Mouse (Mus musculus) hindbrain, embryonic 16.5 days (tissue): ENCODE data around the gene Med11. TPM values are rescaled to one million over a fixed set of nuclear protein-coding genes. Genes with fewer than 3 reads are reported as not detected.
"Not testable (repeated sequence)": the region's sequence is repeated elsewhere in the genome, so short reads cannot be mapped to it uniquely, and the experiment has no call there.

Experiments used
- ATAC-seq: fragments of 200-750 bp; cut with Nextera tagmentation; 2 replicates; pipeline ENCODE4 v1.8.0; 2017; ENCODE audit warnings: moderate TSS enrichment, moderate library complexity
- H3K27ac ChIP-seq: fragments of 300-500 bp; sonication (generic); 2 replicates; pipeline ENCODE4 v1.5.1; 2014; ENCODE audit warnings: low read depth, mild to moderate bottlenecking, control low read depth, low read length, moderate library complexity
- H3K27me3 ChIP-seq: fragments of 300-500 bp; sonication (generic); replicated peaks from 2 replicates; pipeline ENCODE4 v1.6.1; 2014; ENCODE audit warnings: low read length; ENCODE audit not compliant: control insufficient read depth, insufficient read depth
- H3K36me3 ChIP-seq: fragments of 300-500 bp; sonication (generic); 2 replicates; pipeline ENCODE4 v1.6.1; 2014; ENCODE audit warnings: mild to moderate bottlenecking, low read length, moderate library complexity, mixed read lengths; ENCODE audit not compliant: control insufficient read depth, insufficient read depth
- H3K4me1 ChIP-seq: fragments of 300-500 bp; sonication (generic); 2 replicates; pipeline ENCODE4 v1.6.1; 2014; ENCODE audit warnings: low read depth, low read length; ENCODE audit not compliant: control insufficient read depth, insufficient read depth
- H3K4me2 ChIP-seq: fragments of 300-500 bp; sonication (generic); 2 replicates; pipeline ENCODE4 v1.6.1; 2014; ENCODE audit warnings: mild to moderate bottlenecking, low read length, control low read depth, moderate library complexity
- H3K4me3 ChIP-seq: fragments of 300-500 bp; sonication (generic); 2 replicates; pipeline ENCODE4 v1.5.1; 2014; ENCODE audit warnings: mild to moderate bottlenecking, low read length, control low read depth, moderate library complexity
- H3K9ac ChIP-seq: fragments of 300-500 bp; sonication (generic); 2 replicates; pipeline ENCODE4 v1.6.1; 2014; ENCODE audit warnings: low read depth, mild to moderate bottlenecking, control low read depth, low read length, moderate library complexity
- H3K9me3 ChIP-seq: fragments of 300-500 bp; sonication (generic); 2 replicates; pipeline ENCODE4 v1.6.1; 2014; ENCODE audit warnings: mild to moderate bottlenecking, low read length, moderate library complexity; ENCODE audit not compliant: control insufficient read depth
- WGBS: fragments of 180-500 bp; shearing (Covaris S2); extraction: QIAGEN DNeasy Blood & Tissue Kit; methylation state at CpG from one replicate; pipeline ENCODE4 v1.1.7; 2014; 5-methylcytosine and 5-hydroxymethylcytosine counted together
- polyA plus RNA-seq: library from polyadenylated mRNA; unstranded; fragments of >200 nt; fragmentation: Nextera tagmentation; extraction: Ambion mirVana; gene quantifications from 2 replicates; pipeline ENCODE4 v1.2.1, GENCODE M21; 2015

Gene Med11
- polyA plus RNA-seq, 1 experiment from 2014 or later: 46.3 TPM

GRCm38 (mm10) chr11:70463970-70464369, 12.3 kb downstream of the Med11 start:
- Histone ChIP-seq H3K27me3 (peaks cover 9% of the 10 kb centered on the region; the same call in 1 of the 2 replicates), H3K36me3 (no peaks in the 10 kb centered on the region), H3K4me1 (peaks cover 10% of the 10 kb centered on the region), H3K4me2 (no peak overlapping the region), H3K9me3 (no peaks in the 10 kb centered on the region), H3K27ac (no peak overlapping the region), H3K4me3 (no peak overlapping the region), H3K9ac (no peak overlapping the region)
- ATAC-seq: no peak
- WGBS: 79% methylated on average over 5 of the region's 5 CpGs

GRCm38 (mm10) chr11:70465211-70465610, 13.5 kb downstream of the Med11 start:
- Histone ChIP-seq H3K4me3 (peak overlapping the region; percentile 2; the same call in 1 of the 2 replicates), H3K4me1 (0 out of 2 replicates have a peak, but pooled peaks cover 5% of the 10 kb centered on the region), H3K9ac (peak overlapping the region; percentile 15; the same call in 1 of the 2 replicates), H3K4me2 (peak overlapping the region; percentile 58), H3K36me3 (no peaks in the 10 kb centered on the region), H3K27me3 (peaks cover 6% of the 10 kb centered on the region; the same call in 1 of the 2 replicates), H3K9me3 (no peaks in the 10 kb centered on the region), H3K27ac (no peak overlapping the region)
- ATAC-seq: no peak
- WGBS: 25% methylated on average over 16 of the region's 16 CpGs

- Histone ChIP-seq H3K36me3 (no peaks in the 10 kb centered on the region), H3K4me3 (peak overlapping the region; percentile 25), H3K4me2 (peak overlapping the region; percentile 58), H3K9me3 (no peaks in the 10 kb centered on the region), H3K27ac (no peak overlapping the region), H3K27me3 (peaks cover 4% of the 10 kb centered on the region; the same call in 1 of the 2 replicates), H3K9ac (peak overlapping the region; percentile 15), H3K4me1 (0 out of 2 replicates have a peak, but pooled peaks cover 5% of the 10 kb centered on the region)
- ATAC-seq: no peak
- 11% methylated on average over 23 of the region's 23 CpGs for WGBS
These were observed 14.1 kb downstream of the Med11 start for GRCm38 (mm10) chr11:70465824-70466223.

GRCm38 (mm10) chr11:70467902-70468619, 16.3 kb downstream of the Med11 start:
- Histone ChIP-seq H3K36me3 (no peaks in the 10 kb centered on the region), H3K4me3 (no peak overlapping the region), H3K9ac (no peak overlapping the region), H3K27ac (no peak overlapping the region), H3K9me3 (no peaks in the 10 kb centered on the region), H3K4me2 (no peak overlapping the region), H3K27me3 (no peaks in the 10 kb centered on the region; the same call in 1 of the 2 replicates), H3K4me1 (0 out of 2 replicates have a peak, but pooled peaks cover 5% of the 10 kb centered on the region)
- WGBS: 83% methylated on average over 5 of the region's 5 CpGs
- ATAC-seq: no peak

- H3K36me3 ChIP-seq: no peaks in the 10 kb centered on the region
- no peak for ATAC-seq
- H3K4me2 ChIP-seq: no peak overlapping the region
These were observed 18.0 kb downstream of the Med11 start for GRCm38 (mm10) chr11:70469764-70470163.

GRCm38 (mm10) chr11:70472716-70473115, 21.0 kb downstream of the Med11 start:
- H3K27me3 ChIP-seq: no peaks in the 10 kb centered on the region

More at GRCm38 (mm10) chr11:70469764-70470163, 18.0 kb downstream of the Med11 start:
- Histone ChIP-seq H3K4me1 (0 out of 2 replicates have a peak, but pooled peaks cover 5% of the 10 kb centered on the region), H3K27ac (no peak overlapping the region), H3K9me3 (no peaks in the 10 kb centered on the region), H3K4me3 (no peak overlapping the region), H3K9ac (no peak overlapping the region), H3K27me3 (no peaks in the 10 kb centered on the region; the same call in 1 of the 2 replicates)
- 88% methylated on average over 3 of the region's 3 CpGs for WGBS

GRCm38 (mm10) chr11:70473291-70473690, 21.6 kb downstream of the Med11 start:
- H3K9me3 ChIP-seq, H3K36me3 ChIP-seq, H3K27me3 ChIP-seq, H3K9ac ChIP-seq, H3K27ac ChIP-seq, H3K4me2 ChIP-seq, ATAC-seq, H3K4me3 ChIP-seq, H3K4me1 ChIP-seq: not testable (repeated sequence)
- WGBS: 87% methylated on average over 5 of the region's 5 CpGs

More at GRCm38 (mm10) chr11:70472716-70473115, 21.0 kb downstream of the Med11 start:
- Histone ChIP-seq H3K27ac (no peak overlapping the region), H3K9ac (no peak overlapping the region), H3K4me3 (no peak overlapping the region), H3K4me1 (no peaks in the 10 kb centered on the region), H3K4me2 (no peak overlapping the region), H3K9me3 (no peaks in the 10 kb centered on the region), H3K36me3 (no peaks in the 10 kb centered on the region)
- no peak for ATAC-seq

- no peaks in the 10 kb centered on the region for H3K27me3 ChIP-seq
- H3K9ac ChIP-seq: no peak overlapping the region
- no peaks in the 10 kb centered on the region for H3K9me3 ChIP-seq
- no peaks in the 10 kb centered on the region for H3K36me3 ChIP-seq
- H3K4me3 ChIP-seq: no peak overlapping the region
- no peak for ATAC-seq
- H3K27ac ChIP-seq: no peak overlapping the region
- no peak overlapping the region for H3K4me2 ChIP-seq
- 80% methylated on average over 12 of the region's 12 CpGs for WGBS
- no peaks in the 10 kb centered on the region for H3K4me1 ChIP-seq
These were observed 23.3 kb downstream of the Med11 start for GRCm38 (mm10) chr11:70474872-70475534.

GRCm38 (mm10) chr11:70485498-70485897, 33.8 kb downstream of the Med11 start:
- H3K9ac ChIP-seq: no peak overlapping the region
- H3K4me2 ChIP-seq: no peak overlapping the region
- H3K27me3 ChIP-seq: no peaks in the 10 kb centered on the region
- no peaks in the 10 kb centered on the region for H3K4me1 ChIP-seq
- 60% methylated on average over 2 of the region's 2 CpGs for WGBS
- H3K27ac ChIP-seq: no peak overlapping the region
- ATAC-seq: no peak
- no peaks in the 10 kb centered on the region for H3K36me3 ChIP-seq
- no peaks in the 10 kb centered on the region for H3K9me3 ChIP-seq
- no peak overlapping the region for H3K4me3 ChIP-seq
